Mouse (Mus musculus) liver, embryonic 14 days (tissue): ENCODE data around the gene Iqschfp. TPM values are rescaled to one million over a fixed set of nuclear protein-coding genes. Genes with fewer than 3 reads are reported as not detected.

Experiments used
- polyA plus RNA-seq: library from polyadenylated mRNA; depleted of rRNA; stranded (reverse); fragments of >200 nt; gene quantifications from 2 replicates; pipeline ENCODE4 v1.2.3, GENCODE M21; 2012; rRNA removed

The Iqschfp gene
- not detected in 2 replicates for polyA plus RNA-seq

GRCm38 (mm10) chr3:67892026-67892705, at the start of gene Iqschfp, which contains the start of gene Iqcj:
Iqschfp (plus strand) TSS chr3:67892232.
Iqcj (plus strand) TSS chr3:67892220.

GRCm38 (mm10) chr3:68064731-68065130, 172.7 kb downstream of the Iqschfp start, which contains the start of gene Schip1:
Schip1 (plus strand) TSS chr3:68064802.

Other genes with a start within 250 kb of the Iqschfp start
- gene Iqcj, start within 50 bp of the Iqschfp start, polyA plus RNA-seq, result not detected in 2 replicates
- 0.91 and 1.3 TPM in 2 replicates for gene Schip1, start 172.6 kb downstream of the Iqschfp start, polyA plus RNA-seq